In genomic region chr15:14628523-14628922, GRCm38 (mm10) we compare ENCODE assay signal across 9 mouse cellular contexts.
A peak's percentile ranks its signal among the peaks of the same experiment; 100 is the strongest.
DNase-seq lines count a peak whose midpoint lies in the region; ATAC-seq lines count a peak whose summit lies in the region.
"Had no signal": no experiment of that assay in that cellular context is flagged by ENCODE, and none has a peak within 500 bp of the region (broad histone marks: within the 10 kb centered on the region; RNA-seq: fewer than 3 reads in every experiment).

No protein-coding gene starts in this region.

- no peak overlapping the region for H3K27ac ChIP-seq in hindbrain, embryonic 11.5 days (ENCODE audit: low read depth, low read length)
- H3K27ac ChIP-seq in hindbrain, embryonic 13.5 days, result no peak overlapping the region
- H3K27ac ChIP-seq: hindbrain, embryonic 15.5 days had no signal

- no peak overlapping the region for H3K4me2 ChIP-seq in hindbrain, embryonic 11.5 days (replicated peaks; ENCODE audit: low read depth, low read length)
- no peak overlapping the region for H3K4me2 ChIP-seq in hindbrain, embryonic 13.5 days
- H3K4me2 ChIP-seq: hindbrain, embryonic 15.5 days had no signal

- WGBS in hindbrain, embryonic 11.5 days, result 59% methylated on average over 1 of the region's 1 CpGs
- 50% methylated on average over 1 of the region's 1 CpGs for WGBS in hindbrain, embryonic 13.5 days

- no peak overlapping the region for H3K9ac ChIP-seq in hindbrain, embryonic 11.5 days (ENCODE audit: low read depth, low read length)
- no peak overlapping the region for H3K9ac ChIP-seq in hindbrain, embryonic 13.5 days
- H3K9ac ChIP-seq: hindbrain, embryonic 15.5 days had no signal

- no peaks in the 10 kb centered on the region for H3K27me3 ChIP-seq in hindbrain, embryonic 11.5 days (ENCODE audit: control insufficient read depth, insufficient read depth, low read length)
- H3K27me3 ChIP-seq in hindbrain, embryonic 13.5 days, result no peaks in the 10 kb centered on the region
- H3K27me3 ChIP-seq: hindbrain, embryonic 15.5 days had no signal

- H3K4me3 ChIP-seq in hindbrain, embryonic 11.5 days (ENCODE audit: low read depth, low read length), result no peak overlapping the region
- no peak overlapping the region for H3K4me3 ChIP-seq in hindbrain, embryonic 13.5 days
- H3K4me3 ChIP-seq: hindbrain, embryonic 15.5 days had no signal

- H3K4me1 ChIP-seq in hindbrain, embryonic 11.5 days (replicated peaks; ENCODE audit: control insufficient read depth, insufficient read depth, low read length), result no peaks in the 10 kb centered on the region
- H3K4me1 ChIP-seq in hindbrain, embryonic 13.5 days (replicated peaks), result no peaks in the 10 kb centered on the region
- H3K4me1 ChIP-seq: hindbrain, embryonic 15.5 days had no signal

- H3K36me3 ChIP-seq in hindbrain, embryonic 11.5 days (ENCODE audit: control insufficient read depth, insufficient read depth, low read length), result no peaks in the 10 kb centered on the region
- no peaks in the 10 kb centered on the region for H3K36me3 ChIP-seq in hindbrain, embryonic 13.5 days
- H3K36me3 ChIP-seq: hindbrain, embryonic 15.5 days had no signal

- DNase-seq in hindbrain, embryonic 11.5 days (ENCODE audit: low spot score), result peak; percentile 63
- DNase-seq in A20 (ENCODE audit: low read depth, low spot score), result peak; percentile 66
- peak; percentile 68 for DNase-seq in brain, adult 2 months (ENCODE audit: low read depth, low spot score)
- DNase-seq in layer of hippocampus, adult 9-10 months (ENCODE audit: low spot score), result peak; percentile 42
- no peak for DNase-seq in spleen, adult 18-20 months
- DNase-seq in adrenal gland, adult 2 months, result no peak
- no peak for DNase-seq in lung, postnatal 4 days

- H3K9me3 ChIP-seq in hindbrain, embryonic 11.5 days (ENCODE audit: control insufficient read depth, low read length), result no peaks in the 10 kb centered on the region
- no peaks in the 10 kb centered on the region for H3K9me3 ChIP-seq in hindbrain, embryonic 13.5 days
- H3K9me3 ChIP-seq: hindbrain, embryonic 15.5 days had no signal

- ATAC-seq in hindbrain, embryonic 11.5 days (ENCODE audit: low FRiP score), result no peak
- no peak for ATAC-seq in hindbrain, embryonic 13.5 days (ENCODE audit: low FRiP score)

Comparison
In these comparisons a context has a peak if more than half of its experiments do, and no peak if none do; other contexts are left out.
1. DNase-seq: peak in hindbrain, embryonic 11.5 days (single experiment), A20 (single experiment), brain, adult 2 months (single experiment) and layer of hippocampus, adult 9-10 months (single experiment); none in spleen, adult 18-20 months (0 of 2), adrenal gland, adult 2 months (single experiment) and lung, postnatal 4 days (0 of 2).